Mouse (Mus musculus) limb, embryonic 14.5 days (tissue): ENCODE measurements around the gene Tmem87a. TPM values are rescaled to one million over a fixed set of nuclear protein-coding genes. Genes with fewer than 3 reads are reported as not detected.

Experiments
- ATAC-seq: fragments of 200-750 bp; cut with Nextera tagmentation; 2 replicates; pipeline ENCODE4 v1.8.0; 2017; ENCODE audit warnings: low read depth, moderate number of reproducible peaks, moderate TSS enrichment; ENCODE audit not compliant: low FRiP score
- DNase-seq: peaks from one replicate; pipeline ENCODE4 v3.0.0-alpha.2; 2015; ENCODE audit warnings: low spot score
- H3K27ac ChIP-seq: fragments of 300-500 bp; sonication (generic); replicated peaks from 2 replicates; pipeline ENCODE4 v1.5.1; 2014; ENCODE audit warnings: low read depth, mild to moderate bottlenecking, low read length, moderate library complexity, mixed read lengths
- H3K27me3 ChIP-seq: fragments of 300-500 bp; sonication (generic); 2 replicates; pipeline ENCODE4 v1.6.1; 2014; ENCODE audit warnings: low read length, mixed read lengths; ENCODE audit not compliant: control insufficient read depth, insufficient read depth
- H3K36me3 ChIP-seq: fragments of 300-500 bp; sonication (generic); 2 replicates; pipeline ENCODE4 v1.6.1; 2014; ENCODE audit warnings: mild to moderate bottlenecking, low read length, moderate library complexity, mixed read lengths; ENCODE audit not compliant: control insufficient read depth, insufficient read depth
- H3K4me1 ChIP-seq: fragments of 300-500 bp; sonication (generic); 2 replicates; pipeline ENCODE4 v1.6.1; 2014; ENCODE audit warnings: antibody characterized with exemption, low read length, mixed read lengths; ENCODE audit not compliant: control insufficient read depth, insufficient read depth
- H3K4me2 ChIP-seq: fragments of 300-500 bp; sonication (generic); replicated peaks from 2 replicates; pipeline ENCODE4 v1.6.1; 2014; ENCODE audit warnings: low read depth, mild to moderate bottlenecking, low read length, moderate library complexity; ENCODE audit not compliant: severe bottlenecking
- H3K4me3 ChIP-seq: fragments of 300-500 bp; sonication (generic); replicated peaks from 2 replicates; pipeline ENCODE4 v1.5.1; 2014; ENCODE audit warnings: low read length
- H3K9ac ChIP-seq: fragments of 300-500 bp; sonication (generic); 2 replicates; pipeline ENCODE4 v1.6.1; 2014; ENCODE audit warnings: mild to moderate bottlenecking, low read depth, low read length, moderate library complexity; ENCODE audit not compliant: severe bottlenecking
- H3K9me3 ChIP-seq: fragments of 300-500 bp; sonication (generic); 2 replicates; pipeline ENCODE4 v1.6.1; 2016; ENCODE audit warnings: low read length; ENCODE audit not compliant: control insufficient read depth
- POLR2A ChIP-seq: fragments of 200-500 bp; IDR thresholded peaks from 2 replicates; pipeline ENCODE4 v1.8.0; 2012; ENCODE audit warnings: inconsistent platforms, mild to moderate bottlenecking, moderate library complexity, borderline replicate concordance; ENCODE audit not compliant: insufficient read depth, insufficient read length; ENCODE audit errors: extremely low read depth
- WGBS: fragments of 180-500 bp; shearing (Covaris S2); extraction: QIAGEN DNeasy Blood & Tissue Kit; methylation state at CpG from one replicate; pipeline ENCODE4 v1.1.7; 2014; 5-methylcytosine and 5-hydroxymethylcytosine counted together
- polyA plus RNA-seq, 2 experiments: library from polyadenylated mRNA; depleted of rRNA in 1 of 2; stranded (reverse) in 1 of 2; unstranded in 1 of 2; fragments of >200 nt; fragmentation: Nextera tagmentation in 1 of 2; extraction: Ambion mirVana in 1 of 2; gene quantifications; 2 replicates each; pipeline versions ENCODE4 v1.2.1 to v1.2.3; 2012 to 2014

Tmem87a gene
- polyA plus RNA-seq, 2 experiments, result 12.6 to 26.3 TPM

- Histone ChIP-seq H3K9me3 (no peaks in the 10 kb centered on the region), H3K27ac (no peak overlapping the region), H3K27me3 (no peaks in the 10 kb centered on the region), H3K4me1 (no peaks in the 10 kb centered on the region), H3K4me2 (no peak overlapping the region), H3K36me3 (peaks cover 14% of the 10 kb centered on the region), H3K9ac (no peak overlapping the region), H3K4me3 (no peak overlapping the region)
- WGBS, result 83% methylated on average over 7 of the region's 7 CpGs
- ATAC-seq (no peak), DNase-seq (no peak)
- no peak for TF ChIP-seq POLR2A
Observed at GRCm38 (mm10) chr2:120312276-120312825, 91.6 kb downstream of the Tmem87a start.

Other genes with a start within 250 kb of the Tmem87a start
- 18.3 and 19.7 TPM in 2 replicates for gene Ehd4, start 249.5 kb downstream of the Tmem87a start, polyA plus RNA-seq (2012; rRNA removed)
- 37.1 and 51.0 TPM in 2 replicates for gene Ehd4, start 249.5 kb downstream of the Tmem87a start, polyA plus RNA-seq (2014; fragmentation: Nextera tagmentation; extraction: Ambion mirVana)
- gene Pla2g4e, start 158.8 kb downstream of the Tmem87a start, polyA plus RNA-seq (2012; rRNA removed), result 1.0 and 1.2 TPM in 2 replicates
- 0.54 and 2.1 TPM in 2 replicates for gene Pla2g4e, start 158.8 kb downstream of the Tmem87a start, polyA plus RNA-seq (2014; fragmentation: Nextera tagmentation; extraction: Ambion mirVana)
- gene Pla2g4d, start 114.9 kb downstream of the Tmem87a start, polyA plus RNA-seq (2012; rRNA removed), result 0.05 and 0.08 TPM in 2 replicates
- gene Pla2g4d, start 114.9 kb downstream of the Tmem87a start, polyA plus RNA-seq (2014; fragmentation: Nextera tagmentation; extraction: Ambion mirVana), result 0.08 and 0.15 TPM in 2 replicates
- 3.0 and 3.6 TPM in 2 replicates for gene Pla2g4f, start 89.9 kb downstream of the Tmem87a start, polyA plus RNA-seq (2012; rRNA removed)
- 2.8 and 5.5 TPM in 2 replicates for gene Pla2g4f, start 89.9 kb downstream of the Tmem87a start, polyA plus RNA-seq (2014; fragmentation: Nextera tagmentation; extraction: Ambion mirVana)
- 36.1 and 48.1 TPM in 2 replicates for gene Vps39, start 51.0 kb downstream of the Tmem87a start, polyA plus RNA-seq (2012; rRNA removed)
- gene Vps39, start 51.0 kb downstream of the Tmem87a start, polyA plus RNA-seq (2014; fragmentation: Nextera tagmentation; extraction: Ambion mirVana), result 26.1 and 29.3 TPM in 2 replicates
- 7.8 and 9.4 TPM in 2 replicates for gene Ganc, start 217 bp downstream of the Tmem87a start, polyA plus RNA-seq (2012; rRNA removed)
- 6.8 and 8.1 TPM in 2 replicates for gene Ganc, start 217 bp downstream of the Tmem87a start, polyA plus RNA-seq (2014; fragmentation: Nextera tagmentation; extraction: Ambion mirVana)
- 6.0 and 6.4 TPM in 2 replicates for gene Capn3, start 51.9 kb upstream of the Tmem87a start, polyA plus RNA-seq (2012; rRNA removed)
- gene Capn3, start 51.9 kb upstream of the Tmem87a start, polyA plus RNA-seq (2014; fragmentation: Nextera tagmentation; extraction: Ambion mirVana), result 2.9 and 4.2 TPM in 2 replicates
- gene Zfp106, start 159.7 kb upstream of the Tmem87a start, polyA plus RNA-seq (2012; rRNA removed), result 58.0 and 61.9 TPM in 2 replicates
- gene Zfp106, start 159.7 kb upstream of the Tmem87a start, polyA plus RNA-seq (2014; fragmentation: Nextera tagmentation; extraction: Ambion mirVana), result 60.7 and 61.1 TPM in 2 replicates
- gene Snap23, start 163.6 kb upstream of the Tmem87a start, polyA plus RNA-seq (2012; rRNA removed), result 40.6 and 59.1 TPM in 2 replicates
- 51.2 and 51.6 TPM in 2 replicates for gene Snap23, start 163.6 kb upstream of the Tmem87a start, polyA plus RNA-seq (2014; fragmentation: Nextera tagmentation; extraction: Ambion mirVana)
- 13.2 and 15.0 TPM in 2 replicates for gene Haus2, start 205.3 kb upstream of the Tmem87a start, polyA plus RNA-seq (2012; rRNA removed)
- gene Haus2, start 205.3 kb upstream of the Tmem87a start, polyA plus RNA-seq (2014; fragmentation: Nextera tagmentation; extraction: Ambion mirVana), result 20.5 and 21.6 TPM in 2 replicates
- 18.1 and 18.4 TPM in 2 replicates for gene Lrrc57, start 205.4 kb upstream of the Tmem87a start, polyA plus RNA-seq (2012; rRNA removed)
- 19.4 and 20.7 TPM in 2 replicates for gene Lrrc57, start 205.4 kb upstream of the Tmem87a start, polyA plus RNA-seq (2014; fragmentation: Nextera tagmentation; extraction: Ambion mirVana)
- 25.4 and 28.4 TPM in 2 replicates for gene Stard9, start 225.0 kb upstream of the Tmem87a start, polyA plus RNA-seq (2012; rRNA removed)
- 10.7 and 11.4 TPM in 2 replicates for gene Stard9, start 225.0 kb upstream of the Tmem87a start, polyA plus RNA-seq (2014; fragmentation: Nextera tagmentation; extraction: Ambion mirVana)